Mouse (Mus musculus): ENCODE results near the gene Mif4gd. TPM values are rescaled to one million over a fixed set of nuclear protein-coding genes. Genes with fewer than 3 reads are reported as not detected.
"Not testable (repeated sequence)": the region's sequence is repeated elsewhere in the genome, so short reads cannot be mapped to it uniquely, and the experiment has no call there.

The Mif4gd gene
- polyA plus RNA-seq, 2 experiments, result 23.1 to 34.2 TPM

- H3K4me1 ChIP-seq (ENCODE audit: control insufficient read depth, insufficient read depth, low read length), result no peaks in the 10 kb centered on the region
- no peak for TF ChIP-seq POLR2A (IDR thresholded peaks at IDR 0.05; ENCODE audit: borderline replicate concordance, extremely low read depth, insufficient read depth, insufficient read length)
- WGBS, result 75% methylated on average over 3 of the region's 3 CpGs
- H3K4me3 ChIP-seq (replicated peaks; ENCODE audit: low read length), result no peak overlapping the region
- H3K27ac ChIP-seq (replicated peaks; ENCODE audit: low read depth, low read length), result no peak overlapping the region
- no peaks in the 10 kb centered on the region for H3K27me3 ChIP-seq (ENCODE audit: control insufficient read depth, insufficient read depth, low read length)
- ATAC-seq (ENCODE audit: low FRiP score, low read depth) (no peak), DNase-seq (ENCODE audit: low spot score) (no peak)
- H3K9me3 ChIP-seq (ENCODE audit: control insufficient read depth, low read length), result no peaks in the 10 kb centered on the region
- peaks cover 35% of the 10 kb centered on the region for H3K36me3 ChIP-seq (ENCODE audit: control insufficient read depth, insufficient read depth, low read length)
- no peak overlapping the region for H3K4me2 ChIP-seq (replicated peaks; ENCODE audit: low read depth, low read length, severe bottlenecking)
- H3K9ac ChIP-seq (ENCODE audit: low read depth, low read length, severe bottlenecking), result no peak overlapping the region
These were observed 38.9 kb upstream of the Mif4gd start for GRCm38 (mm10) chr11:115651680-115652079.

GRCm38 (mm10) chr11:115649706-115650105 lies 36.9 kb upstream of the Mif4gd start:
- no peaks in the 10 kb centered on the region for H3K4me1 ChIP-seq (ENCODE audit: control insufficient read depth, insufficient read depth, low read length)
- DNase-seq (ENCODE audit: low spot score) (no peak), ATAC-seq (ENCODE audit: low FRiP score, low read depth) (no peak)
- no peaks in the 10 kb centered on the region for H3K9me3 ChIP-seq (ENCODE audit: control insufficient read depth, low read length)
- H3K9ac ChIP-seq (ENCODE audit: low read depth, low read length, severe bottlenecking), result 0 out of 2 replicates have a peak overlapping the region, but pooled peaks have one; percentile 8
- H3K27me3 ChIP-seq (ENCODE audit: control insufficient read depth, insufficient read depth, low read length), result no peaks in the 10 kb centered on the region
- WGBS, result 80% methylated on average over 10 of the region's 10 CpGs
- no peak overlapping the region for H3K27ac ChIP-seq (replicated peaks; ENCODE audit: low read depth, low read length)
- no peak overlapping the region for H3K4me2 ChIP-seq (replicated peaks; ENCODE audit: low read depth, low read length, severe bottlenecking)
- H3K36me3 ChIP-seq (ENCODE audit: control insufficient read depth, insufficient read depth, low read length), result peaks cover 34% of the 10 kb centered on the region
- no peak overlapping the region for H3K4me3 ChIP-seq (replicated peaks; ENCODE audit: low read length)
- TF ChIP-seq POLR2A (IDR thresholded peaks at IDR 0.05; ENCODE audit: borderline replicate concordance, extremely low read depth, insufficient read depth, insufficient read length), result no peak

GRCm38 (mm10) chr11:115647459-115647858 lies 34.7 kb upstream of the Mif4gd start:
- DNase-seq (ENCODE audit: low spot score), result peak; percentile 91
- peaks cover 24% of the 10 kb centered on the region for H3K36me3 ChIP-seq (ENCODE audit: control insufficient read depth, insufficient read depth, low read length)

GRCm38 (mm10) chr11:115646439-115646838 lies 33.7 kb upstream of the Mif4gd start:
- ATAC-seq (ENCODE audit: low FRiP score, low read depth) (no peak), DNase-seq (ENCODE audit: low spot score) (no peak)
- Histone ChIP-seq H3K9ac (ENCODE audit: low read depth, low read length, severe bottlenecking) (no peak overlapping the region), H3K4me1 (ENCODE audit: control insufficient read depth, insufficient read depth, low read length) (no peaks in the 10 kb centered on the region), H3K4me3 (replicated peaks; ENCODE audit: low read length) (no peak overlapping the region), H3K4me2 (replicated peaks; ENCODE audit: low read depth, low read length, severe bottlenecking) (no peak overlapping the region), H3K27ac (replicated peaks; ENCODE audit: low read depth, low read length) (no peak overlapping the region), H3K27me3 (ENCODE audit: control insufficient read depth, insufficient read depth, low read length) (no peaks in the 10 kb centered on the region), H3K36me3 (ENCODE audit: control insufficient read depth, insufficient read depth, low read length) (peaks cover 23% of the 10 kb centered on the region), H3K9me3 (ENCODE audit: control insufficient read depth, low read length) (no peaks in the 10 kb centered on the region)
- TF ChIP-seq POLR2A (IDR thresholded peaks at IDR 0.05; ENCODE audit: borderline replicate concordance, extremely low read depth, insufficient read depth, insufficient read length), result no peak
- WGBS, result 92% methylated on average over 9 of the region's 9 CpGs

More at GRCm38 (mm10) chr11:115647459-115647858, 34.7 kb upstream of the Mif4gd start:
- H3K9ac ChIP-seq (ENCODE audit: low read depth, low read length, severe bottlenecking), result no peak overlapping the region
- H3K4me3 ChIP-seq (replicated peaks; ENCODE audit: low read length), result no peak overlapping the region
- H3K27me3 ChIP-seq (ENCODE audit: control insufficient read depth, insufficient read depth, low read length), result no peaks in the 10 kb centered on the region
- H3K4me1 ChIP-seq (ENCODE audit: control insufficient read depth, insufficient read depth, low read length), result no peaks in the 10 kb centered on the region
- no peaks in the 10 kb centered on the region for H3K9me3 ChIP-seq (ENCODE audit: control insufficient read depth, low read length)
- 0 out of 2 replicates have a peak, but pooled peaks have one; percentile 56 for ATAC-seq (ENCODE audit: low FRiP score, low read depth)
- WGBS, result 54% methylated on average over 6 of the region's 6 CpGs
- no peak overlapping the region for H3K27ac ChIP-seq (replicated peaks; ENCODE audit: low read depth, low read length)
- H3K4me2 ChIP-seq (replicated peaks; ENCODE audit: low read depth, low read length, severe bottlenecking), result no peak overlapping the region
- TF ChIP-seq POLR2A (IDR thresholded peaks at IDR 0.05; ENCODE audit: borderline replicate concordance, extremely low read depth, insufficient read depth, insufficient read length), result no peak

GRCm38 (mm10) chr11:115645498-115645897 lies 32.7 kb upstream of the Mif4gd start:
- H3K4me2 ChIP-seq (replicated peaks; ENCODE audit: low read depth, low read length, severe bottlenecking); H3K27me3 ChIP-seq (ENCODE audit: control insufficient read depth, insufficient read depth, low read length); H3K4me1 ChIP-seq (ENCODE audit: control insufficient read depth, insufficient read depth, low read length); DNase-seq (ENCODE audit: low spot score); H3K9me3 ChIP-seq (ENCODE audit: control insufficient read depth, low read length); H3K9ac ChIP-seq (ENCODE audit: low read depth, low read length, severe bottlenecking); H3K4me3 ChIP-seq (replicated peaks; ENCODE audit: low read length); ATAC-seq (ENCODE audit: low FRiP score, low read depth); H3K27ac ChIP-seq (replicated peaks; ENCODE audit: low read depth, low read length): not testable (repeated sequence)
- peaks cover 21% of the 10 kb centered on the region for H3K36me3 ChIP-seq (ENCODE audit: control insufficient read depth, insufficient read depth, low read length)
- WGBS, result 78% methylated on average over 14 of the region's 14 CpGs

- TF ChIP-seq POLR2A (IDR thresholded peaks at IDR 0.05; ENCODE audit: borderline replicate concordance, extremely low read depth, insufficient read depth, insufficient read length), result no peak
- Histone ChIP-seq H3K4me1 (ENCODE audit: control insufficient read depth, insufficient read depth, low read length) (no peaks in the 10 kb centered on the region), H3K36me3 (ENCODE audit: control insufficient read depth, insufficient read depth, low read length) (peaks cover 21% of the 10 kb centered on the region), H3K27me3 (ENCODE audit: control insufficient read depth, insufficient read depth, low read length) (no peaks in the 10 kb centered on the region), H3K27ac (replicated peaks; ENCODE audit: low read depth, low read length) (no peak overlapping the region), H3K9me3 (ENCODE audit: control insufficient read depth, low read length) (no peaks in the 10 kb centered on the region), H3K4me3 (replicated peaks; ENCODE audit: low read length) (no peak overlapping the region), H3K9ac (ENCODE audit: low read depth, low read length, severe bottlenecking) (no peak overlapping the region), H3K4me2 (replicated peaks; ENCODE audit: low read depth, low read length, severe bottlenecking) (no peak overlapping the region)
- ATAC-seq (ENCODE audit: low FRiP score, low read depth) (no peak), DNase-seq (ENCODE audit: low spot score) (no peak)
- 92% methylated on average over 13 of the region's 13 CpGs for WGBS
These were observed 31.5 kb upstream of the Mif4gd start for GRCm38 (mm10) chr11:115644308-115644707.

Data from limb, embryonic 14.5 days (tissue).